Mouse (Mus musculus) hindbrain, embryonic 15.5 days (tissue): Measurements from ENCODE around the gene Plg. TPM values are rescaled to one million over a fixed set of nuclear protein-coding genes. Genes with fewer than 3 reads are reported as not detected.
A peak's percentile ranks its signal among the peaks of the same experiment; 100 is the strongest.

Experiments
- ATAC-seq: fragments of 200-750 bp; cut with Nextera tagmentation; 2 replicates; pipeline ENCODE4 v1.8.0; 2017; ENCODE audit warnings: low read depth, moderate number of reproducible peaks, moderate TSS enrichment; ENCODE audit not compliant: low FRiP score
- H3K27ac ChIP-seq: fragments of 300-500 bp; sonication (generic); replicated peaks from 2 replicates; pipeline ENCODE4 v1.5.1; 2015; ENCODE audit warnings: mild to moderate bottlenecking, inconsistent platforms
- H3K27me3 ChIP-seq: fragments of 300-500 bp; sonication (generic); 2 replicates; pipeline ENCODE4 v1.6.1; 2015; ENCODE audit warnings: control low read depth, inconsistent platforms
- H3K36me3 ChIP-seq: fragments of 300-500 bp; sonication (generic); 2 replicates; pipeline ENCODE4 v1.6.1; 2015; ENCODE audit warnings: control low read depth, inconsistent platforms
- H3K4me1 ChIP-seq: fragments of 300-500 bp; sonication (generic); replicated peaks from 2 replicates; pipeline ENCODE4 v1.6.1; 2015; ENCODE audit warnings: control low read depth, inconsistent platforms
- H3K4me2 ChIP-seq: fragments of 300-500 bp; sonication (generic); 2 replicates; pipeline ENCODE4 v1.6.1; 2015; ENCODE audit warnings: moderate library complexity, mild to moderate bottlenecking, inconsistent platforms
- H3K4me3 ChIP-seq: fragments of 300-500 bp; sonication (generic); 2 replicates; pipeline ENCODE4 v1.5.1; 2015; ENCODE audit warnings: mild to moderate bottlenecking, inconsistent platforms
- H3K9ac ChIP-seq: fragments of 300-500 bp; sonication (generic); 2 replicates; pipeline ENCODE4 v1.6.1; 2015; ENCODE audit warnings: inconsistent platforms
- H3K9me3 ChIP-seq: fragments of 300-500 bp; sonication (generic); 2 replicates; pipeline ENCODE4 v1.6.1; 2016; ENCODE audit warnings: control low read depth, inconsistent platforms
- WGBS: fragments of 180-500 bp; shearing (Covaris S2); methylation state at CpG from one replicate; pipeline ENCODE4 v1.1.7; 2015; 5-methylcytosine and 5-hydroxymethylcytosine counted together
- polyA plus RNA-seq: library from polyadenylated mRNA; unstranded; fragments of >200 nt; fragmentation: Nextera tagmentation; extraction: Ambion mirVana; gene quantifications from 2 replicates; pipeline ENCODE4 v1.2.1, GENCODE M21; 2015

Gene Plg
- polyA plus RNA-seq, 1 experiment from 2014 or later = 0.12 TPM

- ATAC-seq = peak; percentile 62; the same call in 1 of the 2 replicates
- no peaks in the 10 kb centered on the region for H3K9me3 ChIP-seq
- peaks cover 4% of the 10 kb centered on the region; the same call in 1 of the 2 replicates for H3K4me1 ChIP-seq
- H3K36me3 ChIP-seq = no peaks in the 10 kb centered on the region
- no peaks in the 10 kb centered on the region for H3K27me3 ChIP-seq
- 33% methylated on average over 5 of the region's 5 CpGs for WGBS
- no peak overlapping the region for H3K4me3 ChIP-seq
- H3K27ac ChIP-seq = no peak overlapping the region
- no peak overlapping the region for H3K4me2 ChIP-seq
- H3K9ac ChIP-seq = no peak overlapping the region
Observed at GRCm38 (mm10) chr17:12367373-12367930, 11.0 kb upstream of the Plg start.

GRCm38 (mm10) chr17:12369393-12369792 lies 9.0 kb upstream of the Plg start:
- Histone ChIP-seq H3K9ac (no peak overlapping the region), H3K36me3 (no peaks in the 10 kb centered on the region), H3K4me3 (no peak overlapping the region), H3K9me3 (no peaks in the 10 kb centered on the region), H3K4me1 (peaks cover 4% of the 10 kb centered on the region; the same call in 1 of the 2 replicates), H3K4me2 (no peak overlapping the region), H3K27me3 (no peaks in the 10 kb centered on the region), H3K27ac (no peak overlapping the region)
- ATAC-seq = no peak
- WGBS = 70% methylated on average over 5 of the region's 5 CpGs

DNA sequence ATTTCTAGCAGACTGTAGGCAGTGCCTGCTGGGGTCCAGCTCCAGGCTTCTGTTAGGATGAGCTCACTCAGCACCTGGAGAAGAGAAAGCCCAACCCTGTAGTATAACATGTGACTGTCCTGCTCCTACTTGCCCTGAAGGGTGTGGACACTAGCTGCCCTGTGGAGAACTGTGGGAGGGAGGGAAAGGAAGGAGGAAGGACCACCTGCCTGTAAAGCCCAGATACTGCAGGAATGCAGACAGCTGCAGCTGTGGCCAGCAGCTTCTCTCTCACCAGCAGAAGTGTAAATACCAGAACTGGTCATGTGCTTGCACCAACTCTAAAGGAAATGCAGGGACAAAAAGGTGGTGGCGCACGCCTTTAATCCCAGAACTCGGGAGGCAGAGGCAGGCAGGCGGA lies 8.1 kb upstream of the Plg start:
- Histone ChIP-seq H3K4me1 (peaks cover 4% of the 10 kb centered on the region; the same call in 1 of the 2 replicates), H3K9ac (no peak overlapping the region), H3K9me3 (no peaks in the 10 kb centered on the region), H3K27me3 (no peaks in the 10 kb centered on the region), H3K4me2 (no peak overlapping the region), H3K4me3 (no peak overlapping the region), H3K36me3 (no peaks in the 10 kb centered on the region), H3K27ac (no peak overlapping the region)
- WGBS = 78% methylated on average over 4 of the region's 4 CpGs
- no peak for ATAC-seq

DNA sequence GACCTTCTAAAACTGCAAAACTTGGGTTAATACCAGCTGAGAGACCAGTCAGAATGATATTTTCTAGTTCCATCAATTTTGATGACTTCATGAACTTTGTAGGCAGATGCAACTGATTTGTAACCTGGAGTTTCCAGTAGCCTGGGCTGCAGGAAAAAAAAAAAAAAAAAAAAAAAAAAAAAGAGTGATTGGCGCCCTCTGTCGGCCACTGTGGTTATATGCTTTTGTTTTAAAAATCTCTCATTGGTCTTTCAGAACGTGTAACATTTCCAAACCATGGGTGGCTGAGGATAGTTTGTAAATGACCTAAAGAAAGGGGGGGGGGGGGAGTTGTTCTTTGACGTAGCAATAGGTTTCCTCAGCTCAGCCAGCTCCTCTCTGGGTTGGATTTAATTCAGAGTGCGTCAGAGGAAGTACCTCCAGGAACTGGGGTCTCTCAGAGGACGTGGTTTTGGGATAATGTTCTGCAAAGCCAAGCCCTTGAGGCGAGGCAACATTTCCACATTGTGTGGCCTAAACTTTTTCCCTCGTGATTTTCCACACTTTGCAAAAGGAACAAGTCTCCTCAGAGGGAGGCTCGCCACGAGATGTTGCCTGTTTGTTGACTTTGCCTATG lies 7.0 kb upstream of the Plg start:
- 32% methylated on average over 10 of the region's 10 CpGs for WGBS
- Histone ChIP-seq H3K4me2 (peak overlapping the region; percentile 37), H3K4me3 (no peak overlapping the region), H3K27me3 (no peaks in the 10 kb centered on the region), H3K9ac (no peak overlapping the region), H3K36me3 (no peaks in the 10 kb centered on the region), H3K4me1 (peaks cover 4% of the 10 kb centered on the region; the same call in 1 of the 2 replicates), H3K9me3 (no peaks in the 10 kb centered on the region), H3K27ac (no peak overlapping the region)
- ATAC-seq = no peak

- H3K4me1 ChIP-seq = peaks cover 4% of the 10 kb centered on the region; the same call in 1 of the 2 replicates
- H3K27ac ChIP-seq = no peak overlapping the region
- H3K9ac ChIP-seq = no peak overlapping the region
- H3K4me3 ChIP-seq = no peak overlapping the region
- 18% methylated on average over 4 of the region's 4 CpGs for WGBS
- no peaks in the 10 kb centered on the region for H3K27me3 ChIP-seq
- no peaks in the 10 kb centered on the region for H3K36me3 ChIP-seq
- ATAC-seq = peak; percentile 6; the same call in 1 of the 2 replicates
- H3K9me3 ChIP-seq = no peaks in the 10 kb centered on the region
- H3K4me2 ChIP-seq = no peak overlapping the region
Observed at GRCm38 (mm10) chr17:12372021-12372420, 6.4 kb upstream of the Plg start.

DNA sequence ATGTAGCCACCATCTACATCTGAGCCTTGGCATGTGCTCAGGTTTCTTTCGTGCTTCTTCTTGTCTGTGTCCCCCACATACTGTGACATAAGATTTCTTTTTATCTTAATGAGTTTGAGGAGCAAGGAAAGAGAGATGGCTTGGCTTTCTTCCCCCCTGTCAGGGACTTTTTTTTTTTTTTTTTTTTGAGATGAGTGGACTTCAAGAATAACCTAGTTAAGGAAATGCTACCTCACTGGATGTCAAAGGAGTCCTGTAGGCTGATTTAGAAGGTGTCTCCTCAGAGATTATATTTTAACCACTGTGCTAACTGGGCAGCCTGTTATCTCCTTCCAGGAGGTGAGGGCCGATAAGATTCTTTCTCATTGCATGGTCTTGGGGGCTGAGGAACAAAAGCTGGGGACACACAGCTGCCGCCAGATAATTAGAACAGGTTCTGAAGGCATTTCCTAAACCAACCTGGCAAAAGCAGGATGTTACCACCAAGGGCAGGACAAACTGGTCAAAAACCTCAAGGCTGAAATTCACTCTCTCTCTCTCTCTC lies 4.7 kb upstream of the Plg start:
- ATAC-seq = no peak

GRCm38 (mm10) chr17:12380287-12380686 lies 1.9 kb downstream of the Plg start:
- no peak overlapping the region for H3K27ac ChIP-seq
- no peak overlapping the region for H3K4me2 ChIP-seq
- no peak overlapping the region for H3K9ac ChIP-seq
- 91% methylated on average over 4 of the region's 4 CpGs for WGBS
- H3K4me3 ChIP-seq = no peak overlapping the region
- H3K9me3 ChIP-seq = no peaks in the 10 kb centered on the region
- no peaks in the 10 kb centered on the region for H3K27me3 ChIP-seq
- H3K36me3 ChIP-seq = no peaks in the 10 kb centered on the region
- H3K4me1 ChIP-seq = 0 out of 2 replicates have a peak, but pooled peaks cover 5% of the 10 kb centered on the region
- no peak for ATAC-seq

More for the DNA sequence above, 4.7 kb upstream of the Plg start:
- 83% methylated on average over 3 of the region's 3 CpGs for WGBS
- Histone ChIP-seq H3K4me2 (no peak overlapping the region), H3K27ac (no peak overlapping the region), H3K27me3 (no peaks in the 10 kb centered on the region), H3K4me1 (peaks cover 4% of the 10 kb centered on the region; the same call in 1 of the 2 replicates), H3K9me3 (no peaks in the 10 kb centered on the region), H3K36me3 (no peaks in the 10 kb centered on the region), H3K4me3 (no peak overlapping the region), H3K9ac (no peak overlapping the region)

- H3K4me1 ChIP-seq = 0 out of 2 replicates have a peak, but pooled peaks cover 5% of the 10 kb centered on the region
- no peak overlapping the region for H3K27ac ChIP-seq
- no peak for ATAC-seq
- H3K36me3 ChIP-seq = no peaks in the 10 kb centered on the region
- no peak overlapping the region for H3K4me2 ChIP-seq
- no peaks in the 10 kb centered on the region for H3K9me3 ChIP-seq
- no peak overlapping the region for H3K9ac ChIP-seq
- no peaks in the 10 kb centered on the region for H3K27me3 ChIP-seq
- no peak overlapping the region for H3K4me3 ChIP-seq
- 86% methylated on average over 2 of the region's 2 CpGs for WGBS
Observed at GRCm38 (mm10) chr17:12381579-12381978, 3.2 kb downstream of the Plg start.

GRCm38 (mm10) chr17:12382531-12382930 lies 4.1 kb downstream of the Plg start:
- ATAC-seq = peak; percentile 72; the same call in 1 of the 2 replicates
- 11% methylated on average over 2 of the region's 2 CpGs for WGBS
- Histone ChIP-seq H3K36me3 (no peaks in the 10 kb centered on the region), H3K4me3 (no peak overlapping the region), H3K9me3 (no peaks in the 10 kb centered on the region), H3K9ac (no peak overlapping the region), H3K27ac (no peak overlapping the region), H3K4me1 (0 out of 2 replicates have a peak, but pooled peaks cover 5% of the 10 kb centered on the region), H3K27me3 (no peaks in the 10 kb centered on the region), H3K4me2 (no peak overlapping the region)

DNA sequence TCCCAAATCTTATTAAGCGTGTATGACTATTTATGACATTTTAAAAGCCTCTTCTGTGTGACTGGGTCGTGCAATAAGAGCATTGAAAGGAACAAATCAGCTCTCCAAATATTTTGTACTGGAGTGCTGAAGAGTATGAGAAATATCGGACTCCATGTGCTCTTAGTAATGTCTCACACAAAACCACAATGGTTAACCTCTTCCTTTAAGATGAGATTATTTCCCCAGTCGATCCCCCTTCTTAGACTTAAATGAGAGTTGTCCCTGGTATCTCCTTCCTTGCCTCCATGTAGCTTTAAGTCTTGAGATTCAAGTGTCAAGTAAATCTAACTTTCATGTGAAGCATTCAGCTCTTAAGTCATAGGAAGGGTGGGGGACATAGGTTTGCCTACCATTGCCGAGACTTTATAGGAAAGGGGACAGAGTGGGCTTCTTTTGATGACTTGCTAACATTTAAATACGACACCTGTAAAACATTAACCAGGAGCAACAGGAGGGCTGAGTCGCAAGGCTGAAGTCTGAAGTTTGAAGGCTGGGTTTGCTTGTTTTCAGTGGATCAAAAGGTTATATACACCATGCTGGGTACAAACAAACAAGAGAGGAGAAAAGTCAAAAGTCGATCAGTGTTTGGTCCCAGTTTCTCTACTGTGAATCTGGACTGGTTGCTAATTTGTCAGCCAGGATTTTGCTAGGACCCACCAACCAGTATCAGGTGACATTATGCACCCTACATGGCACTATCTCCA lies 6.8 kb downstream of the Plg start:
- no peaks in the 10 kb centered on the region for H3K9me3 ChIP-seq
- ATAC-seq = no peak
- H3K9ac ChIP-seq = no peak overlapping the region
- no peak overlapping the region for H3K27ac ChIP-seq
- whole genome bisulfite sequencing = 65% methylated on average over 8 of the region's 8 CpGs
- no peaks in the 10 kb centered on the region for H3K36me3 ChIP-seq
- H3K4me1 ChIP-seq = 0 out of 2 replicates have a peak, but pooled peaks cover 5% of the 10 kb centered on the region
- no peaks in the 10 kb centered on the region for H3K27me3 ChIP-seq
- H3K4me2 ChIP-seq = no peak overlapping the region
- H3K4me3 ChIP-seq = no peak overlapping the region

- Histone ChIP-seq H3K27ac (no peak overlapping the region), H3K9me3 (no peaks in the 10 kb centered on the region), H3K36me3 (no peaks in the 10 kb centered on the region), H3K27me3 (no peaks in the 10 kb centered on the region), H3K4me2 (no peak overlapping the region), H3K4me1 (0 out of 2 replicates have a peak, but pooled peaks cover 2% of the 10 kb centered on the region), H3K4me3 (no peak overlapping the region), H3K9ac (no peak overlapping the region)
- whole genome bisulfite sequencing = 93% methylated on average over 2 of the region's 2 CpGs
- no peak for ATAC-seq
Observed at GRCm38 (mm10) chr17:12387781-12388180, 9.4 kb downstream of the Plg start.

DNA sequence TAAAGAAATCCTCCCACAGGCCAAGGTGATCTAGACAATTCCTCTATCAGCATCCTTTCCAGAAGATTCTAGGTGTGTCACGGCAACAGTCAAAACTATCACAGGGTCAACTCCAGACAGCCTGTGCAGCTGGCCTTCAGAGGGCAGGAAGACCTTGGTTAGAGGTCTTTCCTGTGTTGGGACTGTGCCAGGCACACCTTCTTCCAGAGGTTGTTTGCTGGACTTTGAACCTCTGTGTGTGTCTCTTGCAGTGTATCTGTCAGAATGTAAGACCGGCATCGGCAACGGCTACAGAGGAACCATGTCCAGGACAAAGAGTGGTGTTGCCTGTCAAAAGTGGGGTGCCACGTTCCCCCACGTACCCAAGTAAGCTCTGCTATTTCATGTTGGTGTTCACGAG lies 9.8 kb downstream of the Plg start:
- no peaks in the 10 kb centered on the region for H3K4me1 ChIP-seq
- no peaks in the 10 kb centered on the region for H3K9me3 ChIP-seq
- H3K4me3 ChIP-seq = no peak overlapping the region
- no peaks in the 10 kb centered on the region for H3K36me3 ChIP-seq
- H3K9ac ChIP-seq = no peak overlapping the region
- H3K27ac ChIP-seq = no peak overlapping the region
- H3K4me2 ChIP-seq = no peak overlapping the region
- no peaks in the 10 kb centered on the region for H3K27me3 ChIP-seq
- no peak for ATAC-seq
- WGBS = 95% methylated on average over 7 of the region's 7 CpGs
